Mouse (Mus musculus): ENCODE measurements around the gene Cyb5d1. TPM values are rescaled to one million over a fixed set of nuclear protein-coding genes. Genes with fewer than 3 reads are reported as not detected.

Gene Cyb5d1
- polyA plus RNA-seq, 1 experiment from 2014 or later, result 21.2 TPM

- Histone ChIP-seq H3K27ac (replicated peaks) (peak overlapping the region; percentile 99), H3K36me3 (peaks cover 48% of the 10 kb centered on the region), H3K4me2 (peak overlapping the region; percentile 99), H3K4me1 (peaks cover 42% of the 10 kb centered on the region), H3K27me3 (replicated peaks) (no peaks in the 10 kb centered on the region), H3K9ac (peak overlapping the region; percentile 98), H3K4me3 (peak overlapping the region; percentile 70), H3K9me3 (no peaks in the 10 kb centered on the region)
- ATAC-seq (ENCODE audit: extremely low read depth, insufficient number of reproducible peaks, low FRiP score, low TSS enrichment), result 0 out of 2 replicates have a peak, but pooled peaks have one; percentile 9
- under 1% methylated on average over 44 of the region's 46 CpGs for WGBS
These were observed 14.1 kb upstream of the Cyb5d1 start for GRCm38 (mm10) chr11:69409378-69410044.

DNA sequence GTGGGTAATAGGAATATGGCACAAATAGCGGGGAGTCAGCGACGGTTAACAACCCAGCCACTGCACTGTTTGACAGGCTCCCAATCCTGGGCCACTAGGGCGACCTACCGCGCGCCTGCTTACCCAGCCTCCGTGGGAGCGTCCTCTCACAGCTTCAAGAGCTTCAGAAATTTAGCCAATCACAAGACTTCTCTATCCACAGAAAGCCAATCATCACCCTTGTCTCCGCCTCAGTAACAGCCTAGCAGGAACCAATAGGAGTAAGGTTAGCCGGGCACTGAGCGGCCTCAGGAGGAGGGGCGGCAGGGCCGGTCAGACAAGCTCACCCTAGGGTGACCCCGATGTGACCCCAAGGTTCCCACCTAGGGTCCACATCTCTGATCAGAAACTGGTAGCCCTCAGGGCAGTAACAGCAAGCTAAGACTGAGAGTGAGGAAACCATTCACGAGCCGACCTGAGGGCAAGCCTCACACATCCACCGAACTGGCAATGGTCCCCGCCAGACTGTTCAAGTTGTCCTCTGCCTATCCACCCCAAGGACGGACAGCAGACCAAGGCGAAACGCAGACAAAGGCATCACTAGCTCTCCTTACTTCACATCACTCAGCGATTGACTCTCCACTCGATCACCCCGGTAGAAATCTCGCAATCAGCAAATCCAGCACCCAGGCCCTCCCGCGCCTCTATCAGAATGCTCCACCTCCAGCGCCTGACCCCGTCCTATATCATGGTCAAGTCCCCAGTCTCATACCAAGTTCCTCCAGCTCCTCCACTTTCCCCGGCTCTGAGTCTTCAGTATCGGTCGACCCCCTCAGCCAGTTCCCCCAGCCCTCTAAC, 13.3 kb upstream of the Cyb5d1 start:
- peaks cover 56% of the 10 kb centered on the region for H3K36me3 ChIP-seq
- peak overlapping the region; percentile 70 for H3K4me3 ChIP-seq
- WGBS, result under 1% methylated on average over 33 of the region's 33 CpGs
- H3K27me3 ChIP-seq (replicated peaks), result no peaks in the 10 kb centered on the region
- no peaks in the 10 kb centered on the region for H3K9me3 ChIP-seq
- peak overlapping the region; percentile 99 for H3K27ac ChIP-seq (replicated peaks)
- peak overlapping the region; percentile 98 for H3K9ac ChIP-seq
- ATAC-seq (ENCODE audit: extremely low read depth, insufficient number of reproducible peaks, low FRiP score, low TSS enrichment), result peak; percentile 48; the same call in 1 of the 2 replicates
- H3K4me1 ChIP-seq, result peaks cover 34% of the 10 kb centered on the region
- peak overlapping the region; percentile 99 for H3K4me2 ChIP-seq

GRCm38 (mm10) chr11:69407724-69408004, 12.2 kb upstream of the Cyb5d1 start:
- no peak for ATAC-seq (ENCODE audit: extremely low read depth, insufficient number of reproducible peaks, low FRiP score, low TSS enrichment)

GRCm38 (mm10) chr11:69406867-69407723, 11.7 kb upstream of the Cyb5d1 start:
- H3K27me3 ChIP-seq (replicated peaks), result no peaks in the 10 kb centered on the region
- H3K9me3 ChIP-seq, result no peaks in the 10 kb centered on the region
- no peak for ATAC-seq (ENCODE audit: extremely low read depth, insufficient number of reproducible peaks, low FRiP score, low TSS enrichment)
- H3K4me3 ChIP-seq, result no peak overlapping the region
- peak overlapping the region; percentile 99; the same call in 1 of the 2 replicates for H3K4me2 ChIP-seq
- H3K9ac ChIP-seq, result peak overlapping the region; percentile 47
- peaks cover 61% of the 10 kb centered on the region for H3K36me3 ChIP-seq
- 89% methylated on average over 16 of the region's 16 CpGs for WGBS
- H3K27ac ChIP-seq (replicated peaks), result no peak overlapping the region
- H3K4me1 ChIP-seq, result peaks cover 18% of the 10 kb centered on the region

More at GRCm38 (mm10) chr11:69407724-69408004, 12.2 kb upstream of the Cyb5d1 start:
- Histone ChIP-seq H3K4me1 (peaks cover 24% of the 10 kb centered on the region), H3K27me3 (replicated peaks) (no peaks in the 10 kb centered on the region), H3K9ac (peak overlapping the region; percentile 98), H3K4me3 (peak overlapping the region; percentile 70; the same call in 1 of the 2 replicates), H3K27ac (replicated peaks) (no peak overlapping the region), H3K36me3 (peaks cover 58% of the 10 kb centered on the region), H3K4me2 (peak overlapping the region; percentile 99), H3K9me3 (no peaks in the 10 kb centered on the region)
- WGBS, result 85% methylated on average over 4 of the region's 4 CpGs

DNA sequence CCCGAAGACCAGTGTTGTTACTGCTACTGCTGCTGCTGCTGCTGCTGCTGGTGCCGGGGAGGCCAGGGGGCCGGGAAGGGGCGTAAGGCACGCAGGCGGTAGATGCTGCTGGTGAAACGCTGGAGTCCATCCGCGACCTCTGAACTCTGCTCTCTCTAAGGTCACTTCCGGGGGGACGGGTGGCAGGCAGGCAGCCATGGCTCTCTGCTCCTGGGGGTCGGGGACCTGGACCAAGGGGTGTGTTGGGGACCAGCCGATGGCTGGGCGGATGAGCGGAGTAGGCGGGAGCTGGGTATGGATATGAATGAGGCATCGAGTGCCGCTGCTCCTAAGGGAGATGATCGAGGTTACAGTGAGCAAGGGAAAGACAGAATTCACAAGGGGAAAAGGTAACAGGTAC, 10.9 kb upstream of the Cyb5d1 start:
- no peak for ATAC-seq (ENCODE audit: extremely low read depth, insufficient number of reproducible peaks, low FRiP score, low TSS enrichment)
- no peak overlapping the region for H3K9ac ChIP-seq
- H3K4me1 ChIP-seq, result peaks cover 17% of the 10 kb centered on the region
- H3K4me2 ChIP-seq, result no peak overlapping the region
- 87% methylated on average over 19 of the region's 19 CpGs for WGBS
- H3K27me3 ChIP-seq (replicated peaks), result no peaks in the 10 kb centered on the region
- H3K36me3 ChIP-seq, result peaks cover 69% of the 10 kb centered on the region
- H3K27ac ChIP-seq (replicated peaks), result no peak overlapping the region
- no peaks in the 10 kb centered on the region for H3K9me3 ChIP-seq
- H3K4me3 ChIP-seq, result no peak overlapping the region

DNA sequence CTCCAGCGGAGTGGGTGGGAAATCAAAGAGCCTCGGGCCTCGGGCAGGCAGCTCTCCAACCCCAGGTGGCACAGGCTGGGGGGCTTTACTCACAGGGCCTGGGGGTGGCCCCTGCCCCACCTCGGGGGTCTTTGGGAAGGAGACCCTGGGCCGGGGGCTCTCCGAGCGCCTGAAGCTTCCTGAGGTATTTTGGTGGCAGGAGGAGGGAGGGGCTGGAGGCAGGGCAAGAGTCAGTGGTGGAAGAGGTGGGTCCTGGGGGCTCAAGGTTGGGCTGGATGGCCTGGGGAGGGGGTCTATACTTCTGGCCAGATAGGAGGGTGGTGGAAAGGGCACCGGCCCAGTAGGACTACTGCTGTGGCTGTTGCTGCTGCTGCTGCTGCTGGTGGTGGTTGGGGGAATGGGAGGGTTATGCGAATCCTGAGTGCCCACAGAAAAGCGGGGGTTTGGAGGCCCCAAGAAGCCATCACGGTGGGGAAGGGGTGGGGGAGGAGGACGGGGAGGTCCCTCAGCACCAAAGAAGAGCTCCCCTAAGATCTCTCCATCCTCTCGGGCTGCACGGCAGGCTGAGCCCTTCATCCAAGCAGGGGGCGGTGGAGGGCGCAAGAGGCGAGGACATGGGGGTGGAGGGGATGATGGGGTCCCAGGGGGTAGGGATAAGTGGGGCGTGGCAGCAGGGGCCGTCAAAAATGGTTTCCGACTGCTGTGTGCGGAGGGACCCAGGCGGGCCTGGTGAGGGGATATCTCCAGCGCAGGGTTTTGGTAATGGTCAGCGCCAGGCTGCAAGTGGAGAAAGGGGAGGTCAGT, 10.2 kb upstream of the Cyb5d1 start:
- ATAC-seq (ENCODE audit: extremely low read depth, insufficient number of reproducible peaks, low FRiP score, low TSS enrichment), result no peak
- Histone ChIP-seq H3K9me3 (no peaks in the 10 kb centered on the region), H3K4me1 (peaks cover 24% of the 10 kb centered on the region), H3K36me3 (peaks cover 76% of the 10 kb centered on the region), H3K9ac (no peak overlapping the region), H3K4me2 (no peak overlapping the region), H3K27me3 (replicated peaks) (no peaks in the 10 kb centered on the region), H3K27ac (replicated peaks) (no peak overlapping the region), H3K4me3 (no peak overlapping the region)
- 85% methylated on average over 24 of the region's 24 CpGs for WGBS

- Histone ChIP-seq H3K27me3 (replicated peaks) (0 out of 2 replicates have a peak, but pooled peaks cover 3% of the 10 kb centered on the region), H3K9ac (no peak overlapping the region), H3K4me2 (no peak overlapping the region), H3K36me3 (peaks cover 84% of the 10 kb centered on the region), H3K27ac (replicated peaks) (no peak overlapping the region), H3K4me1 (peaks cover 31% of the 10 kb centered on the region), H3K9me3 (no peaks in the 10 kb centered on the region), H3K4me3 (no peak overlapping the region)
- ATAC-seq (ENCODE audit: extremely low read depth, insufficient number of reproducible peaks, low FRiP score, low TSS enrichment), result no peak
- WGBS, result 89% methylated on average over 24 of the region's 24 CpGs
These were observed 9.4 kb upstream of the Cyb5d1 start for GRCm38 (mm10) chr11:69404595-69405396.

DNA sequence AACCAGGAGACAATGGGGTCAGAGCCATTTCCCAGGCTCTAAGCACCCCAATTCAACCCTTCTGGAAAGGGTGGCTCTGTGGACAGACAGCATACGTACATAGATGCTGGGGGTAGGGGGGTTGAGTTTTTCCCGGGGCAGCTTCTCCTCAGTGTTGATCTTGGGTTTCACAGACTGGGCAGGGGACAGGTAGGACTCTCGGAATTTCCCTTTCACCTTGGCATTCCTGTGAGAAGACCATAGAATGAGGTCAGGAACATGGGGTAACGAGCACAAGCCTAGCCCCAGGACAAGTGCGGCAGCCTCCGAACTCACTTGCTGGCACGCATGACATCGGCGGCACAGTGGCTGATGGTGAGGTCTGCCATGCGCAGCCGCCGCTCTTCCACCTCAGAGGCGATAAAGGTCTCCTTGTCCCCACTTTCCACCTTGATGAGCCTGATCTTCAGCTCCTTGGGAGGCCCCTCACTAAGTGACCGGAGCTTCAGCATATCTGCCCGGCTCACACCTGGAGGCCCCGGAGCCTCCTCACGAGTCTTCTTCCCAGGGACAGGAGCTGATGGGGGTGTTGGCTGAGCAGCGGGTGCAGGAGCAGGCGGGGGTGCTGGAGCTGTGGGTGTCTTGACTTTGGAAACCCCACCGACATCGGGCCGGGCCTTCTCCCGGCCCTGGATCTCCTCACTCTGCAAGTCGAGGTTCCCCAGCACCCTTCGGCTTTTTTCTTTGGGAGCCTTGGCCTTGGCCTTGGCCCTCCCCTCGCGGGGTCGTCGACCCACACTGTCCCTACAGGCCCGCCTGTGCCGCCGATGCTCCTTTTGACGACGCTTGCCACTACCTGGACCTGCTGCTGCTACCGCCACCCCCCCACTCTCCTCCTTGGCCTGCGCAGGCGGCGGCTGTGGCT, 8.5 kb upstream of the Cyb5d1 start:
- H3K27ac ChIP-seq (replicated peaks), result no peak overlapping the region
- no peak for ATAC-seq (ENCODE audit: extremely low read depth, insufficient number of reproducible peaks, low FRiP score, low TSS enrichment)
- no peak overlapping the region for H3K9ac ChIP-seq
- 0 out of 2 replicates have a peak, but pooled peaks cover 4% of the 10 kb centered on the region for H3K27me3 ChIP-seq (replicated peaks)
- H3K9me3 ChIP-seq, result no peaks in the 10 kb centered on the region
- H3K4me2 ChIP-seq, result no peak overlapping the region
- H3K4me1 ChIP-seq, result peaks cover 39% of the 10 kb centered on the region
- no peak overlapping the region for H3K4me3 ChIP-seq
- H3K36me3 ChIP-seq, result peaks cover 91% of the 10 kb centered on the region
- 89% methylated on average over 37 of the region's 38 CpGs for WGBS

DNA sequence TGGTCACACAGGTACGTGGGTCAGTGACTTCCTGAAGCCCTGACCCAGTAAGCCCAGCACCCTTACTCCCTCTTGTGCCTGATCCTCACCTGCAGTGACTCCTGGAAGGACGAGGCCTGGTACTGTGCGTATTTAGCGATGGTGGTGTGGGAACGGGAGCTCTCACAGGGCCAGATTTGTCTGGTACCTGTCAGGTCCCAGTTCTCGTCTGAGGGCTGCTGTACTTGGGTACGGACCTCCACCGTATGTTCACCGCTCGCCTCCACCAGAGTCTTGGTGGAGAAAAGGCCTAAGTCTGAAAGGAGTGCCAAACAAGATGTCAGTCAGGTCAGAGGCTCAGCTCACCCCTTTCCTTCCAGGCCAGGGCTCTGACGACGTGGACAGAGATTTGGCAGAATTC, 6.6 kb upstream of the Cyb5d1 start:
- H3K4me2 ChIP-seq, result no peak overlapping the region
- peaks cover 81% of the 10 kb centered on the region for H3K36me3 ChIP-seq
- no peak for ATAC-seq (ENCODE audit: extremely low read depth, insufficient number of reproducible peaks, low FRiP score, low TSS enrichment)
- WGBS, result 88% methylated on average over 12 of the region's 12 CpGs
- H3K4me3 ChIP-seq, result no peak overlapping the region
- peaks cover 46% of the 10 kb centered on the region for H3K4me1 ChIP-seq
- no peaks in the 10 kb centered on the region for H3K9me3 ChIP-seq
- no peak overlapping the region for H3K9ac ChIP-seq
- H3K27me3 ChIP-seq (replicated peaks), result 0 out of 2 replicates have a peak, but pooled peaks cover 4% of the 10 kb centered on the region
- no peak overlapping the region for H3K27ac ChIP-seq (replicated peaks)

Measured in heart, embryonic 13.5 days (tissue).